Mouse (Mus musculus): ENCODE data around the gene Slc12a8. TPM values are rescaled to one million over a fixed set of nuclear protein-coding genes. Genes with fewer than 3 reads are reported as not detected.

The Slc12a8 gene
- total and polyA plus RNA-seq, 2 experiments from 2014 or later: 1.1 to 2.1 TPM

GRCm38 (mm10) chr16:33583333-33583732 is 66.2 kb downstream of the Slc12a8 start:
- 75% methylated on average over 3 of the region's 3 CpGs for WGBS
- Histone ChIP-seq H3K9me3 (ENCODE audit: low read length) (no peaks in the 10 kb centered on the region), H3K4me1 (ENCODE audit: insufficient read depth) (peaks cover 10% of the 10 kb centered on the region; the same call in 1 of the 2 replicates), H3K4me2 (ENCODE audit: low read depth) (no peak overlapping the region), H3K9ac (no peak overlapping the region), H3K27me3 (ENCODE audit: insufficient read depth, low read length) (no peaks in the 10 kb centered on the region), H3K4me3 (ENCODE audit: low read depth, low read length) (no peak overlapping the region), H3K36me3 (ENCODE audit: insufficient read depth) (no peaks in the 10 kb centered on the region), H3K27ac (ENCODE audit: low read depth, low read length) (no peak overlapping the region)
- ATAC-seq (no peak), DNase-seq (no peak)
- no peak for TF ChIP-seq CTCF (IDR thresholded peaks at IDR 0.05; ENCODE audit: low read depth)

GRCm38 (mm10) chr16:33583881-33584454 is 66.8 kb downstream of the Slc12a8 start:
- ATAC-seq (peak; percentile 60), DNase-seq (peak; percentile 18)
- Histone ChIP-seq H3K9ac (peak overlapping the region; percentile 14; the same call in 1 of the 2 replicates), H3K4me1 (ENCODE audit: insufficient read depth) (peaks cover 10% of the 10 kb centered on the region; the same call in 1 of the 2 replicates), H3K27ac (ENCODE audit: low read depth, low read length) (peak overlapping the region; percentile 50), H3K27me3 (ENCODE audit: insufficient read depth, low read length) (no peaks in the 10 kb centered on the region), H3K4me3 (ENCODE audit: low read depth, low read length) (peak overlapping the region; percentile 7; the same call in 1 of the 2 replicates), H3K4me2 (ENCODE audit: low read depth) (peak overlapping the region; percentile 44), H3K36me3 (ENCODE audit: insufficient read depth) (no peaks in the 10 kb centered on the region), H3K9me3 (ENCODE audit: low read length) (no peaks in the 10 kb centered on the region)
- WGBS: 34% methylated on average over 19 of the region's 19 CpGs
- no peak for TF ChIP-seq CTCF (IDR thresholded peaks at IDR 0.05; ENCODE audit: low read depth)

DNA sequence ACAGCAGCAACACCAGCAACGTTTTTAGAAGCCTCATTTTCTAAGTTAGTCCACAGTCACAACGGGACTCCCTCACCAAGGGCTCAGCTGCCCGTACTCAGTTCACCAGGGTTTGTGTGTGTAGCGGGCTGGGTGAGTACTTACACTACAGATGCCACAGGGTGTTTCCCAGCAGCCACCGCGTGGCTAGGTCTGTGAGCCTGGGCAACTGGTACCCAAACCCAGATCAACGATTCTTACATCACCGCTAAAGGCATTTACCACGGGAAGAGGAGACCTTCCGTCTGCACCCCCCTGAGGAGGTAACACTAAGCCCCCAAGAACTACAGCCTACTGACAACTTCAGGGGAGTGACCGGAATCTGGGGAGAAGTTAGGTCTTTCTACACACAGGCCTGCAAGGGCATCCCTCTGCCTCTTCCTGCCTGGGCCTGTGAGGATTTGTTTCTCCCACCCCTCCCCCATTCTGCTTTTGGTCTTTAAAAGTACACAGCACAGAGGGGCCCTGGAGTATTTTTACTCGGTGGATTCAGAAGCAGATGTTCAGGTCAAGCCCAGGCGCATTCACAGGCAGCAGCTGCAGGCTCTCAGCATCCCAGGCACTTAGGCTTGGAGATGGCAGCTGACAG is 67.4 kb downstream of the Slc12a8 start:
- peak; percentile 31 for DNase-seq
- peak overlapping the region; percentile 50 for H3K27ac ChIP-seq (ENCODE audit: low read depth, low read length)
- H3K9me3 ChIP-seq (ENCODE audit: low read length): no peaks in the 10 kb centered on the region
- H3K36me3 ChIP-seq (ENCODE audit: insufficient read depth): no peaks in the 10 kb centered on the region
- ATAC-seq: peak; percentile 64
- H3K27me3 ChIP-seq (ENCODE audit: insufficient read depth, low read length): no peaks in the 10 kb centered on the region
- 20% methylated on average over 13 of the region's 13 CpGs for WGBS
- peak overlapping the region; percentile 44 for H3K4me2 ChIP-seq (ENCODE audit: low read depth)
- peak overlapping the region; percentile 14; the same call in 1 of the 2 replicates for H3K9ac ChIP-seq
- peak overlapping the region; percentile 7; the same call in 1 of the 2 replicates for H3K4me3 ChIP-seq (ENCODE audit: low read depth, low read length)
- TF ChIP-seq CTCF (IDR thresholded peaks at IDR 0.05; ENCODE audit: low read depth): no peak
- H3K4me1 ChIP-seq (ENCODE audit: insufficient read depth): peaks cover 10% of the 10 kb centered on the region; the same call in 1 of the 2 replicates

DNA sequence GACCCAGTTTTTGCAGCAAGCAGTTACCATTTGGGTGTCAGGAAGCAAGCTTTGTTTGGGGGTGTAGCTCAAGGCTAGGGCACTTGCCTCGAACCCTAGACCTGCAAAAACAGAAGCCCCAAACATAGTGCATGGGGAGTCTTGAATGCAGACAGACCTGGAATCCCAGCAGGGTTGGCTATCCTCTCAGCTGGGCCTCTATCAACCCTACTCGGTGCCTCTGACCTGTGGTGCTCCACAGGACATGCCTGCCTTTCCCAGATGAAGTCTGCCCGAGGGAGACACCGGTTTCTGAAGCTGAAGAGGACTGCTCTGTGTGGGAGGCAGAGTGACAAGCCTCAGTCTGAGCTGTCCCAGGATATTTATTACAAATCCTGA is 67.9 kb downstream of the Slc12a8 start:
- Histone ChIP-seq H3K27me3 (ENCODE audit: insufficient read depth, low read length) (no peaks in the 10 kb centered on the region), H3K9me3 (ENCODE audit: low read length) (no peaks in the 10 kb centered on the region), H3K4me2 (ENCODE audit: low read depth) (no peak overlapping the region), H3K36me3 (ENCODE audit: insufficient read depth) (no peaks in the 10 kb centered on the region), H3K4me3 (ENCODE audit: low read depth, low read length) (no peak overlapping the region), H3K27ac (ENCODE audit: low read depth, low read length) (no peak overlapping the region), H3K9ac (no peak overlapping the region), H3K4me1 (ENCODE audit: insufficient read depth) (peaks cover 10% of the 10 kb centered on the region; the same call in 1 of the 2 replicates)
- ATAC-seq (no peak), DNase-seq (no peak)
- TF ChIP-seq CTCF (IDR thresholded peaks at IDR 0.05; ENCODE audit: low read depth): no peak
- WGBS: 19% methylated on average over 4 of the region's 4 CpGs

- Histone ChIP-seq H3K9me3 (ENCODE audit: low read length) (no peaks in the 10 kb centered on the region), H3K36me3 (ENCODE audit: insufficient read depth) (no peaks in the 10 kb centered on the region), H3K27ac (ENCODE audit: low read depth, low read length) (no peak overlapping the region), H3K9ac (no peak overlapping the region), H3K4me2 (ENCODE audit: low read depth) (no peak overlapping the region), H3K4me3 (ENCODE audit: low read depth, low read length) (no peak overlapping the region), H3K27me3 (ENCODE audit: insufficient read depth, low read length) (no peaks in the 10 kb centered on the region), H3K4me1 (ENCODE audit: insufficient read depth) (peaks cover 10% of the 10 kb centered on the region; the same call in 1 of the 2 replicates)
- DNase-seq (no peak), ATAC-seq (no peak; the same call in 1 of the 2 replicates)
- no peak for TF ChIP-seq CTCF (IDR thresholded peaks at IDR 0.05; ENCODE audit: low read depth)
- 75% methylated on average over 16 of the region's 16 CpGs for WGBS
Observed at GRCm38 (mm10) chr16:33587283-33588127, 70.4 kb downstream of the Slc12a8 start.

GRCm38 (mm10) chr16:33588845-33589244 is 71.7 kb downstream of the Slc12a8 start:
- Histone ChIP-seq H3K4me2 (ENCODE audit: low read depth) (no peak overlapping the region), H3K4me1 (ENCODE audit: insufficient read depth) (peaks cover 8% of the 10 kb centered on the region; the same call in 1 of the 2 replicates), H3K9me3 (ENCODE audit: low read length) (no peaks in the 10 kb centered on the region), H3K4me3 (ENCODE audit: low read depth, low read length) (no peak overlapping the region), H3K36me3 (ENCODE audit: insufficient read depth) (no peaks in the 10 kb centered on the region), H3K27ac (ENCODE audit: low read depth, low read length) (no peak overlapping the region), H3K27me3 (ENCODE audit: insufficient read depth, low read length) (no peaks in the 10 kb centered on the region), H3K9ac (no peak overlapping the region)
- 89% methylated on average over 2 of the region's 2 CpGs for WGBS
- ATAC-seq (no peak), DNase-seq (no peak)
- TF ChIP-seq CTCF (IDR thresholded peaks at IDR 0.05; ENCODE audit: low read depth): no peak

All from forebrain, postnatal 0 days (tissue).